Mouse (Mus musculus): ENCODE measurements around the gene Cacnb4. TPM values are rescaled to one million over a fixed set of nuclear protein-coding genes. Genes with fewer than 3 reads are reported as not detected.

Cacnb4 gene
- polyA plus RNA-seq, 1 experiment from 2014 or later = 0.34 TPM

DNA sequence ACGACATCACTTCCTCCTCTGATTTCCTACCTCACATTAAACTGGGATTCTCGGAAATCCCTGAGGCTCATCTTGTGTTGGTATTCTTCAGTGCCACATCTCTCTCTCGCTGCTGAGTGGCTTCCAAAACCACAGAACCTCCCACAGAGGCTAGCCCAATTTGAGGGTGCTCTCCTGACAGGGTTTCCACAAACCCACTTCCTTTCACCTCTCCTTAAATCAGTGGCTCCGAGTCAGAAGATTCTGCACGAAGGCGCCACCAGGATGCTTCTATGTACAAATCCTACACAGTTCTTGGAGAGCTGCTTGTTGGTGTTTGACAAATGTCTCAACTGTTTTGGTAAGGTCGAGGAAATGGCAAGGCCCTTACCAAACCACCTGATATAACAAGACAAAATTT, 115.5 kb downstream of the Cacnb4 start:
- H3K36me3 ChIP-seq (ENCODE audit: control insufficient read depth, insufficient read depth) = no peaks in the 10 kb centered on the region
- H3K27me3 ChIP-seq (ENCODE audit: control insufficient read depth, insufficient read depth, low read length) = no peaks in the 10 kb centered on the region
- H3K4me3 ChIP-seq (ENCODE audit: low read length) = no peak overlapping the region
- 67% methylated on average over 7 of the region's 7 CpGs for WGBS
- no peak for ATAC-seq (replicated peaks; ENCODE audit: extremely low read depth, insufficient read depth, low FRiP score)
- no peak overlapping the region for H3K4me2 ChIP-seq (ENCODE audit: low read depth, low read length)
- no peak overlapping the region for H3K9ac ChIP-seq (ENCODE audit: low read length)
- H3K27ac ChIP-seq (ENCODE audit: low read length) = no peak overlapping the region
- H3K9me3 ChIP-seq (replicated peaks; ENCODE audit: control insufficient read depth, low read length) = no peaks in the 10 kb centered on the region
- no peaks in the 10 kb centered on the region for H3K4me1 ChIP-seq (ENCODE audit: control insufficient read depth, insufficient read depth, low read length)

DNA sequence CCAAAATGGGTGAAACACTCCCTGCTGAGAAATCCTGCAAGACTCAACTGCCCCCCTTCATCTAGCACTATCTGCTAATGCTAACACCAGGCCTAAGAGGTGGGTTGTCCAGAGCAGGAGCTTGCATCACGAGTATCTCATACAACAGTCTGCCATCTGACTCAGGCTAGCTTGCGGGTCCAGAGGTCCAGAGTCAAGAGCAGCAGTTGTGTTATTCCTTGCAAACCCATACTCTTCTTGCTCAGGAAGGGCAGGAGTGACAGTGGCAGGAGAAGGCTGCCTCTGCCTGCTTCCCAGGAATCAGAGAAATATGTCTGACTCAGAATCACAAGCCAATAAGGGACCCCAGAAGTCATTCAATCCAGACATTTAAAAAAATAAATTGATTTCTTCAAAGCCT, 116.4 kb downstream of the Cacnb4 start:
- H3K27me3 ChIP-seq (ENCODE audit: control insufficient read depth, insufficient read depth, low read length) = no peaks in the 10 kb centered on the region
- 73% methylated on average over 2 of the region's 2 CpGs for WGBS
- no peak overlapping the region for H3K4me3 ChIP-seq (ENCODE audit: low read length)
- H3K4me2 ChIP-seq (ENCODE audit: low read depth, low read length) = no peak overlapping the region
- H3K4me1 ChIP-seq (ENCODE audit: control insufficient read depth, insufficient read depth, low read length) = no peaks in the 10 kb centered on the region
- no peaks in the 10 kb centered on the region for H3K9me3 ChIP-seq (replicated peaks; ENCODE audit: control insufficient read depth, low read length)
- H3K27ac ChIP-seq (ENCODE audit: low read length) = no peak overlapping the region
- no peaks in the 10 kb centered on the region for H3K36me3 ChIP-seq (ENCODE audit: control insufficient read depth, insufficient read depth)
- no peak overlapping the region for H3K9ac ChIP-seq (ENCODE audit: low read length)
- no peak for ATAC-seq (replicated peaks; ENCODE audit: extremely low read depth, insufficient read depth, low FRiP score)

DNA sequence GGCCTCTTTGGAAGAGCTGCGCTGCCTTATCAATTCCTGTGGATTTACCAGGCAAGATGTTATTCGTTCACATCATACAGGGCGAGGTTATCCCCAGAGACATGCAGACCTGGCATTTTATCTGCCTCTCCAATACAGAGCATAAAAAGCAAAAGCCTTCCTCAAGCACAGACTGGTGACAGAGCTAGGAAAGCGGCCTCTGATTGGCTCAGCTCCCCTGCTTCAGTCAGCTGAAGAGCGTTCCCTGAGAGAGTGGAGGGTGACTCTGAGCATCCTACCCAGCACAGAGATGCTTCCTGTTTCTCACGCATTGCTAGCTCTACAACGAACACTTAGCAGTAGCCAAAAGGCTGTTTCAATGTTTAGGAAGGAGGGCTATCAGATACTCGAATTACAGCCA, 118.2 kb downstream of the Cacnb4 start:
- 35% methylated on average over 8 of the region's 8 CpGs for WGBS
- no peaks in the 10 kb centered on the region for H3K36me3 ChIP-seq (ENCODE audit: control insufficient read depth, insufficient read depth)
- no peak overlapping the region for H3K4me2 ChIP-seq (ENCODE audit: low read depth, low read length)
- no peaks in the 10 kb centered on the region for H3K4me1 ChIP-seq (ENCODE audit: control insufficient read depth, insufficient read depth, low read length)
- H3K27me3 ChIP-seq (ENCODE audit: control insufficient read depth, insufficient read depth, low read length) = no peaks in the 10 kb centered on the region
- H3K4me3 ChIP-seq (ENCODE audit: low read length) = no peak overlapping the region
- ATAC-seq (replicated peaks; ENCODE audit: extremely low read depth, insufficient read depth, low FRiP score) = no peak
- H3K27ac ChIP-seq (ENCODE audit: low read length) = no peak overlapping the region
- 0 out of 2 replicates have a peak, but pooled peaks cover 1% of the 10 kb centered on the region for H3K9me3 ChIP-seq (replicated peaks; ENCODE audit: control insufficient read depth, low read length)
- H3K9ac ChIP-seq (ENCODE audit: low read length) = no peak overlapping the region

DNA sequence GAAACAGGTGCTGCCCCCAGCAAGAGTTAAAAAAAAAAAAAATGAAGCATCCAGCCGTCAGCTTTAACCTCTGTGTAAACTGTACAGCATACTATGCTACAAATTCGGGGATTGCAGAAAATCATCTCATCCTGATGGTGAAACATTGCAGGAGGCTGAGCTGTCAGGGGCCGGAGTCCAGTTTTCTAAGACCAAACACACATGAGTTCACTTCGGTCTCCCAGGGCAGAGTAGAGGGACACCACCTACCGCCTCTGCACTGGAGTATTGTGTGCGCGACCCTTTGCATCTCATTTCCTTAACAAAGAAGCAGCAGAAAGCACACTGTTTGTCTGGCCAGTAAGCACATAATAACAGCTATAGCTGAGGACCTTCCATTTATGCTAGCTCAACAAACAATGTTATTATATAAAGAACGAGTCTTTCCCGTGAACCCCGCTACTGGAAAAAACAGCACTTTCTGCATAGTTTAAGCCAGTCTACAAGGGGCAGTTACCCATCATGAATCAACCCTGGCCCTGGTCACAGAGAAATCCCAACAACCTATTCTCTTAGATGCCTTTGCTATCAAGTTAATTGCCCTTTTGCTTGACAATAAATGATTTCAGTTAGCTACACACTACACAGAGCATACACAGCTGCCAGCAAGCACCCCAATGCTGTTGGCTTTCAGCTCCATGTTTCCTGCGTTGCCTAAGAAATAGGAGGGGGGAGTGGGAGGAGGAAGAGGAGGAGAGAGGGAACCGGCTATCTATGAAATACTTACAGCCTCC, 118.9 kb downstream of the Cacnb4 start:
- H3K4me2 ChIP-seq (ENCODE audit: low read depth, low read length) = no peak overlapping the region
- no peaks in the 10 kb centered on the region for H3K27me3 ChIP-seq (ENCODE audit: control insufficient read depth, insufficient read depth, low read length)
- H3K4me3 ChIP-seq (ENCODE audit: low read length) = no peak overlapping the region
- no peaks in the 10 kb centered on the region for H3K36me3 ChIP-seq (ENCODE audit: control insufficient read depth, insufficient read depth)
- H3K4me1 ChIP-seq (ENCODE audit: control insufficient read depth, insufficient read depth, low read length) = no peaks in the 10 kb centered on the region
- no peak for ATAC-seq (replicated peaks; ENCODE audit: extremely low read depth, insufficient read depth, low FRiP score)
- 0 out of 2 replicates have a peak, but pooled peaks cover 5% of the 10 kb centered on the region for H3K9me3 ChIP-seq (replicated peaks; ENCODE audit: control insufficient read depth, low read length)
- H3K9ac ChIP-seq (ENCODE audit: low read length) = no peak overlapping the region
- H3K27ac ChIP-seq (ENCODE audit: low read length) = no peak overlapping the region
- 79% methylated on average over 12 of the region's 12 CpGs for WGBS

DNA sequence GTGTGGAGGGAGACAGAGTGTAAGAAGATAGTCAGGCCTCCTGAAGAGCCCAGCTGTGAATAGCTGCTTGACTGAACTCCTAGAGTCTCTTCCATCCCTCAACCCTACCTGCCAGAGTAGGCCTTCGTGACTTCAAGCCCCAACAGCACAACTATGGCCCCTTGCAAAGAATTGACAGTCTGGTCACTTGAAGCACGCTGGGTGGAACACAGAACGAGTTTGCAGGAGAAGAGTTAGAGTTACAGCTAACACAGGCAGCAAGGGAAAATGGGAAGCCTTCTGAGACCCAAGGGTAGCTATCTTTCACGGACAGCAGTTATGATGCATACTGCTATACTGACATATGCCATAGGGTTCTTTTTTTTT, 119.7 kb downstream of the Cacnb4 start:
- ATAC-seq (replicated peaks; ENCODE audit: extremely low read depth, insufficient read depth, low FRiP score) = no peak
- no peak overlapping the region for H3K9ac ChIP-seq (ENCODE audit: low read length)
- H3K4me3 ChIP-seq (ENCODE audit: low read length) = no peak overlapping the region
- WGBS = 85% methylated on average over 4 of the region's 4 CpGs
- no peaks in the 10 kb centered on the region for H3K4me1 ChIP-seq (ENCODE audit: control insufficient read depth, insufficient read depth, low read length)
- H3K27ac ChIP-seq (ENCODE audit: low read length) = no peak overlapping the region
- H3K36me3 ChIP-seq (ENCODE audit: control insufficient read depth, insufficient read depth) = no peaks in the 10 kb centered on the region
- no peak overlapping the region for H3K4me2 ChIP-seq (ENCODE audit: low read depth, low read length)
- 0 out of 2 replicates have a peak, but pooled peaks cover 5% of the 10 kb centered on the region for H3K9me3 ChIP-seq (replicated peaks; ENCODE audit: control insufficient read depth, low read length)
- H3K27me3 ChIP-seq (ENCODE audit: control insufficient read depth, insufficient read depth, low read length) = no peaks in the 10 kb centered on the region

DNA sequence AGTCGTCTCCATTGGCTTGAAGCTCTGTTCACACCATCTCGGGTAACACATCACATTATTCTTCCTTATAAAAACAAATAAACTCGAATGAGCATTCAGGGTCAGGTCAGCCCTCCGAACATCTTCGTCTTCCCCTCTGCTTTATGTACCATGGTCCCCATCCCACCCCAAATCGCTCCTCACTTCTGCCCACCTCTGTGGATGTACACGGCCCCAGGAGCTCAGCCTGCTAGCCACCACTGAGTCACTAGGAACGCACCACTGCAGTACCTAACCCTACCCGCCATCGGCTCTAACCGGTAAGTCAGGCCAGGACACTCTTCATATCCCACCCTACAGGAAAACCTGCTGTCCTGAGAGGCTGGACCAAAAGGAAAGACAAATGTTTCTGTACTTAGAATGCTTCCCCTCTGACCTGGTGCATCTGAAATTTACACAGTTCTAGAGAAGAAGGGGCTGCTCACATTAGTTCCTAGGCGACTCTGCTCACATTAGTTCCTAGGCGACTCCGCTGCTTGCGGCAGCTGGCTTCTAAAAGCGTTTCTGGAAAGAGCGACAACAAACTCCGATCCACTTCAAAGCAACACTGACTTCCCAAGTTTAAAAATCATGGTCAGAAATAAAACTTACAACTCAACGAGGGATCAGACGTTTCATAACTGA, 120.2 kb downstream of the Cacnb4 start:
- Histone ChIP-seq H3K27ac (ENCODE audit: low read length) (no peak overlapping the region), H3K27me3 (ENCODE audit: control insufficient read depth, insufficient read depth, low read length) (no peaks in the 10 kb centered on the region), H3K9me3 (replicated peaks; ENCODE audit: control insufficient read depth, low read length) (0 out of 2 replicates have a peak, but pooled peaks cover 5% of the 10 kb centered on the region), H3K4me3 (ENCODE audit: low read length) (no peak overlapping the region), H3K4me2 (ENCODE audit: low read depth, low read length) (no peak overlapping the region), H3K36me3 (ENCODE audit: control insufficient read depth, insufficient read depth) (no peaks in the 10 kb centered on the region), H3K4me1 (ENCODE audit: control insufficient read depth, insufficient read depth, low read length) (no peaks in the 10 kb centered on the region), H3K9ac (ENCODE audit: low read length) (no peak overlapping the region)
- no peak for ATAC-seq (replicated peaks; ENCODE audit: extremely low read depth, insufficient read depth, low FRiP score)
- 78% methylated on average over 20 of the region's 20 CpGs for WGBS

DNA sequence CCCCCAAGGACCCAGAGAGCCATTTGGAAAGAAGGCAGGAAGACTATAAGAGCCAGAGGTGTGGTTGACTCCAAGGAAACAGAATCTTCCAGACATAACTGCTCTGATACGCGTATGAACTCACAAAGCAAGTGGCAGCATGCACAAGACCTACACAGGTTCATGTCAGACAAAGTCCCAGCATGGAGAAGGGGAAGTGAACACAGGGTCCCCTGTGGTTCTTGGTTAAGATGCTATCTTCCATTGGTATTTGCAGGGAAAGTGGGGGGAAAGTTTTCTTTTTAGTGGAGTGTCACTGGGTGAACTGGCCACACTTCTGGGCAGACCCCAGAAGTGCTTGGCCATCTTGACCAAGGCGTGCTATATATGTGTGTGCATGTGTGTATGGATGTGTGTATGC, 128.2 kb downstream of the Cacnb4 start:
- Histone ChIP-seq H3K4me1 (ENCODE audit: control insufficient read depth, insufficient read depth, low read length) (no peaks in the 10 kb centered on the region), H3K4me2 (ENCODE audit: low read depth, low read length) (no peak overlapping the region), H3K9me3 (replicated peaks; ENCODE audit: control insufficient read depth, low read length) (peaks cover 8% of the 10 kb centered on the region; the same call in 1 of the 2 replicates), H3K36me3 (ENCODE audit: control insufficient read depth, insufficient read depth) (no peaks in the 10 kb centered on the region), H3K27me3 (ENCODE audit: control insufficient read depth, insufficient read depth, low read length) (no peaks in the 10 kb centered on the region), H3K4me3 (ENCODE audit: low read length) (no peak overlapping the region), H3K9ac (ENCODE audit: low read length) (no peak overlapping the region), H3K27ac (ENCODE audit: low read length) (no peak overlapping the region)
- WGBS = 89% methylated on average over 3 of the region's 3 CpGs
- no peak for ATAC-seq (replicated peaks; ENCODE audit: extremely low read depth, insufficient read depth, low FRiP score)

DNA sequence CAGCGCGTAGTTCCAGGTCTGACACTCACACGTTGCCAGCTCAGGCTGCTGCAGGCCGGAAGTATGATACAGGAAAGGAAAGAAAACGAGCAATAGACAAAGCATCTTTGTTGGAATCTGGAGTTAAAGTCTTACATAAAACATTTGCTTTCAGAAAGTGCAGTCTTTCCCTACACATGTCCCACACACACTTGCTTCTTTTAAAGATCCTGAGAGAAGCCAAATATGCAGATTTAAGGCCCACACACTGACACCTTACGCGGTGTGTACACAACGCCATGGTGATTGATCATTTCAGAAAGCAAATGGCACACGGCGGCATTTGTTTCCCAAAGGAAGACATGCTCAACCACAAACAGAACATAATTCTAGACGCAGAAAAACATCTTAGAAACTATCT, 129.3 kb downstream of the Cacnb4 start:
- 86% methylated on average over 11 of the region's 11 CpGs for WGBS
- H3K36me3 ChIP-seq (ENCODE audit: control insufficient read depth, insufficient read depth) = no peaks in the 10 kb centered on the region

DNA sequence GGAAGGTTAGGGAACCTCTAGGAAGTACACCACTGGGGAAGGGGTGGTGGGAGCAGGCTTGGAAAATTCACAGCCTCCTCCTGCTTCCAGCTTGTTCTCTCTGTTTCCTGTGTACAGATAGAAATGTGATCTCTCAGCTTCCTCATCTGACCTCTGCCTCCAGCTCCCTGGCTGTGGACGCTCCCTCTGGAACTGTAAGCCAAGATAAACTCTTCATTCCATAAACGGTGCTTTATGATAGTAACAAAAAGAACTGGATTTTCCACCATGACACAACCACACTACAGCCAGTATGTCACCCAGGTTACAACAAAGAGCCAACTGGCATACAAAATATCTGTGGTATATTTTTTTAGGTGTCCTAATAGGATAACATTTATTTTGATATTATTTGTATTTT, 132.1 kb downstream of the Cacnb4 start:
- WGBS = 55% methylated on average over 2 of the region's 2 CpGs
- no peaks in the 10 kb centered on the region for H3K36me3 ChIP-seq (ENCODE audit: control insufficient read depth, insufficient read depth)

More for the DNA sequence above, 129.3 kb downstream of the Cacnb4 start:
- ATAC-seq (replicated peaks; ENCODE audit: extremely low read depth, insufficient read depth, low FRiP score) = no peak
- H3K4me3 ChIP-seq (ENCODE audit: low read length) = no peak overlapping the region
- peaks cover 4% of the 10 kb centered on the region; the same call in 1 of the 2 replicates for H3K9me3 ChIP-seq (replicated peaks; ENCODE audit: control insufficient read depth, low read length)
- no peaks in the 10 kb centered on the region for H3K4me1 ChIP-seq (ENCODE audit: control insufficient read depth, insufficient read depth, low read length)
- no peaks in the 10 kb centered on the region for H3K27me3 ChIP-seq (ENCODE audit: control insufficient read depth, insufficient read depth, low read length)
- H3K4me2 ChIP-seq (ENCODE audit: low read depth, low read length) = no peak overlapping the region
- H3K27ac ChIP-seq (ENCODE audit: low read length) = no peak overlapping the region
- no peak overlapping the region for H3K9ac ChIP-seq (ENCODE audit: low read length)

More for the DNA sequence above, 132.1 kb downstream of the Cacnb4 start:
- H3K9ac ChIP-seq (ENCODE audit: low read length) = no peak overlapping the region
- ATAC-seq (replicated peaks; ENCODE audit: extremely low read depth, insufficient read depth, low FRiP score) = no peak
- no peak overlapping the region for H3K27ac ChIP-seq (ENCODE audit: low read length)
- no peak overlapping the region for H3K4me3 ChIP-seq (ENCODE audit: low read length)
- H3K27me3 ChIP-seq (ENCODE audit: control insufficient read depth, insufficient read depth, low read length) = no peaks in the 10 kb centered on the region
- no peak overlapping the region for H3K4me2 ChIP-seq (ENCODE audit: low read depth, low read length)
- peaks cover 4% of the 10 kb centered on the region; the same call in 1 of the 2 replicates for H3K9me3 ChIP-seq (replicated peaks; ENCODE audit: control insufficient read depth, low read length)
- no peaks in the 10 kb centered on the region for H3K4me1 ChIP-seq (ENCODE audit: control insufficient read depth, insufficient read depth, low read length)

Data from heart, embryonic 16.5 days (tissue).